Mouse (Mus musculus) embryonic facial prominence, embryonic 13.5 days (tissue): ENCODE results near the gene Sall1. TPM values are rescaled to one million over a fixed set of nuclear protein-coding genes. Genes with fewer than 3 reads are reported as not detected.

Source experiments
- ATAC-seq: fragments of 200-750 bp; cut with Nextera tagmentation; 2 replicates; pipeline ENCODE4 v1.8.0; 2017; ENCODE audit warnings: low read depth; ENCODE audit not compliant: insufficient number of reproducible peaks, insufficient read depth, low FRiP score, low TSS enrichment
- H3K27ac ChIP-seq: fragments of 300-500 bp; sonication (generic); 2 replicates; pipeline ENCODE4 v1.5.1; 2015; ENCODE audit warnings: moderate library complexity, mild to moderate bottlenecking, inconsistent platforms
- H3K27me3 ChIP-seq: fragments of 300-500 bp; sonication (generic); 2 replicates; pipeline ENCODE4 v1.6.1; 2015; ENCODE audit warnings: mild to moderate bottlenecking, inconsistent platforms
- H3K36me3 ChIP-seq: fragments of 300-500 bp; sonication (generic); 2 replicates; pipeline ENCODE4 v1.6.1; 2015; ENCODE audit warnings: mild to moderate bottlenecking, inconsistent platforms
- H3K4me1 ChIP-seq: fragments of 300-500 bp; sonication (generic); 2 replicates; pipeline ENCODE4 v1.6.1; 2015; ENCODE audit warnings: inconsistent platforms
- H3K4me2 ChIP-seq: fragments of 300-500 bp; sonication (generic); 2 replicates; pipeline ENCODE4 v1.6.1; 2015; ENCODE audit warnings: moderate library complexity, mild to moderate bottlenecking, inconsistent platforms
- H3K4me3 ChIP-seq: fragments of 300-500 bp; sonication (generic); 2 replicates; pipeline ENCODE4 v1.5.1; 2015; ENCODE audit warnings: mild to moderate bottlenecking, inconsistent platforms
- H3K9ac ChIP-seq: fragments of 300-500 bp; sonication (generic); 2 replicates; pipeline ENCODE4 v1.6.1; 2015; ENCODE audit warnings: mild to moderate bottlenecking, inconsistent platforms
- H3K9me3 ChIP-seq: fragments of 300-500 bp; sonication (generic); 2 replicates; pipeline ENCODE4 v1.6.1; 2016; ENCODE audit warnings: inconsistent platforms
- WGBS: fragments of 180-500 bp; shearing (Covaris S2); methylation state at CpG from one replicate; pipeline ENCODE4 v1.1.7; 2015; ENCODE audit warnings: mixed read lengths; 5-methylcytosine and 5-hydroxymethylcytosine counted together
- polyA plus RNA-seq: library from polyadenylated mRNA; unstranded; fragments of >200 nt; fragmentation: Nextera tagmentation; extraction: Ambion mirVana; gene quantifications from 2 replicates; pipeline ENCODE4 v1.2.1, GENCODE M21; 2015

Gene Sall1
- polyA plus RNA-seq, 1 experiment from 2014 or later = 0.84 TPM

DNA sequence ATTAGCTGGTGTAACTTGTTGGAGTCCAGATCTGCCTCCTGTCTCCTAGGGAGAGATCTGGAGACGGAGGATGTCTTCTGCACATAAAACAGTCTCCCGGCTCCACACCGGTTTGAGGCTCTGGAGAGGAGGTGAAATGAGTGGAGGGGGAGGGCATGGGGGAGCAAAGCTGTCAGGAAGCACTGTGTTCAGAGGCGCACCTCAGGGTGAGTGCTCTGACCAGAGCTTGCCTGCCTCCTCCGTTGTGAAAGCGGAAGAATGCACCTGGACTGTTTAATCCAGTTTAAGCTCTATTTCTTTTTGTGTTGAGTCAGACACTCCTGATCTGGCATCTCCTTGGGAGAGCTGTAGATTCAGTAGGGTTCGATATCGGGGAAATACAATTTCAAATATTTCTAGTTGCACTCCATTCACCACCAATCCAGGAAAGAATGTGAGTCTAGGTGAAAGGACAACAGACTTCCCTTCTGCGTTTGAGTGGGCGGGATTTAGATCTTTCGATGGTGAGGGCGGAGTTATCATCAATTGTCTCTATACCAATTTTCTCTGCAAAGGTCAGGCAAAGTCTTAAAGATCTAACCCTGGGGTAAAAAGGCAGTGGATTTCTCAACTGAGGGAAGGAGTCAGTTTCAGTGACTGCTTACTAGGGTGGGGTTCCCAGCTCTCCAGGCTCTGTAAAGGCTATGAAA lies 31.8 kb downstream of the Sall1 start:
- Histone ChIP-seq H3K9me3 (no peaks in the 10 kb centered on the region), H3K4me2 (0 out of 2 replicates have a peak overlapping the region, but pooled peaks have one; percentile 5), H3K9ac (no peak overlapping the region), H3K36me3 (no peaks in the 10 kb centered on the region), H3K4me3 (no peak overlapping the region), H3K27ac (no peak overlapping the region), H3K27me3 (peaks cover 34% of the 10 kb centered on the region), H3K4me1 (peaks cover 2% of the 10 kb centered on the region)
- ATAC-seq = no peak
- WGBS = 28% methylated on average over 12 of the region's 12 CpGs

GRCm38 (mm10) chr8:89008784-89009183 lies 35.2 kb downstream of the Sall1 start:
- no peak overlapping the region for H3K4me2 ChIP-seq
- H3K27ac ChIP-seq = no peak overlapping the region

DNA sequence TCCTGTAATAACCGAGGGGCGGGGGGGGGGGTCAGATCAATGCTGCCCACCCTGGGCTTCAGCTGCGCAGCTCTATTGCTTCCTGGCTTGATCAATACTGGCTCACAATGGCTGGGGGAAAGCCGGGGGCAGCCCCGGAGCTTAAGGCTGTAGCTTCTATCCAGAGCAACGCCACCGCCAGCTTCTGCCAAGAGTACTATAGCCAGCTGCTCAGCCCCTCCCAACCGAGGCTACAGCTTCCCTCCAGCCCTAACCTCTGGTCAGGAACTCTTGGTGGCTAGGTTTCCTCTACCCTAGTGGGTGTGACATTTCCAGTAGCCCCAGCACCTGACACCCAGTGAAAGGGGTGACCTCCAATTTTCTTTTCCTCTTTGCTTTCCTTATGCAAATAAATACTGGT lies 36.8 kb downstream of the Sall1 start:
- Histone ChIP-seq H3K27me3 (peaks cover 76% of the 10 kb centered on the region), H3K4me2 (peak overlapping the region; percentile 92), H3K9ac (no peak overlapping the region), H3K27ac (no peak overlapping the region), H3K4me1 (peaks cover 12% of the 10 kb centered on the region), H3K4me3 (peak overlapping the region; percentile 46; the same call in 1 of the 2 replicates), H3K36me3 (no peaks in the 10 kb centered on the region), H3K9me3 (no peaks in the 10 kb centered on the region)
- no peak for ATAC-seq
- WGBS = under 1% methylated on average over 8 of the region's 8 CpGs

More at GRCm38 (mm10) chr8:89008784-89009183, 35.2 kb downstream of the Sall1 start:
- Histone ChIP-seq H3K36me3 (no peaks in the 10 kb centered on the region), H3K4me1 (peaks cover 12% of the 10 kb centered on the region), H3K4me3 (no peak overlapping the region), H3K27me3 (peaks cover 68% of the 10 kb centered on the region), H3K9me3 (no peaks in the 10 kb centered on the region), H3K9ac (no peak overlapping the region)
- no peak for ATAC-seq
- 38% methylated on average over 5 of the region's 7 CpGs for WGBS

GRCm38 (mm10) chr8:89006426-89006825 lies 37.5 kb downstream of the Sall1 start:
- no peak for ATAC-seq
- peaks cover 12% of the 10 kb centered on the region for H3K4me1 ChIP-seq
- peak overlapping the region; percentile 62 for H3K9ac ChIP-seq
- no peaks in the 10 kb centered on the region for H3K36me3 ChIP-seq
- peak overlapping the region; percentile 92 for H3K4me2 ChIP-seq
- WGBS = under 1% methylated on average over 34 of the region's 34 CpGs
- H3K4me3 ChIP-seq = peak overlapping the region; percentile 46
- no peaks in the 10 kb centered on the region for H3K9me3 ChIP-seq
- peaks cover 73% of the 10 kb centered on the region for H3K27me3 ChIP-seq
- no peak overlapping the region for H3K27ac ChIP-seq

DNA sequence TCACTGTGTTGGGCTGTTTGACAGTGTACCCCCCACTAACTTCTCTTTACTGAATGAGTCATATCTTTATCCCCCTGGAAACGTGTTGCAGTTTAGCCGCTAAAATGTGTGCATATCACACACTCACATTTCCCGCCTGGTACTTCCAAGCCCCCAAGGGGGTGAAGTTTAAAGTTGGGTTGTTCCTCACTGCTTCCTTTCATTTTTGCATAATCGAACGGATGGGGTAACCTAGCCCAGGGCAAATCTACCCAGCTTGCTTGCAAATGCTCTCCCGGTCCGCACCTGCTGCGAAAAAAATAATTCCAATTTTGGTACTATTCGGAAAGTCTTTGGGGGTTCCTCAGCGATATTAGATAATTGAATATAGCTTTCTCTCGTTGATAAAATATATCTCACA lies 38.2 kb downstream of the Sall1 start:
- Histone ChIP-seq H3K27ac (no peak overlapping the region), H3K4me3 (peak overlapping the region; percentile 46), H3K4me1 (peaks cover 12% of the 10 kb centered on the region), H3K27me3 (peaks cover 71% of the 10 kb centered on the region), H3K9me3 (no peaks in the 10 kb centered on the region), H3K4me2 (peak overlapping the region; percentile 92), H3K36me3 (no peaks in the 10 kb centered on the region), H3K9ac (no peak overlapping the region)
- WGBS = 35% methylated on average over 11 of the region's 11 CpGs
- ATAC-seq = no peak

- H3K4me3 ChIP-seq = no peak overlapping the region
- no peaks in the 10 kb centered on the region for H3K9me3 ChIP-seq
- no peak overlapping the region for H3K9ac ChIP-seq
- ATAC-seq = no peak
- H3K4me1 ChIP-seq = peaks cover 12% of the 10 kb centered on the region
- H3K36me3 ChIP-seq = no peaks in the 10 kb centered on the region
- H3K4me2 ChIP-seq = no peak overlapping the region
- WGBS = 37% methylated on average over 2 of the region's 2 CpGs
- peaks cover 76% of the 10 kb centered on the region for H3K27me3 ChIP-seq
- H3K27ac ChIP-seq = no peak overlapping the region
Observed at GRCm38 (mm10) chr8:89004041-89004440, 39.9 kb downstream of the Sall1 start.

- WGBS = 13% methylated on average over 8 of the region's 8 CpGs
- Histone ChIP-seq H3K9me3 (no peaks in the 10 kb centered on the region), H3K4me2 (no peak overlapping the region), H3K4me1 (peaks cover 12% of the 10 kb centered on the region), H3K9ac (no peak overlapping the region), H3K27ac (no peak overlapping the region), H3K4me3 (no peak overlapping the region), H3K36me3 (no peaks in the 10 kb centered on the region), H3K27me3 (peaks cover 71% of the 10 kb centered on the region)
- no peak for ATAC-seq
Observed at GRCm38 (mm10) chr8:89003336-89003896, 40.5 kb downstream of the Sall1 start.

- Histone ChIP-seq H3K4me1 (peaks cover 10% of the 10 kb centered on the region), H3K4me2 (no peak overlapping the region), H3K9me3 (no peaks in the 10 kb centered on the region), H3K27me3 (peaks cover 62% of the 10 kb centered on the region), H3K36me3 (no peaks in the 10 kb centered on the region), H3K4me3 (no peak overlapping the region), H3K27ac (no peak overlapping the region), H3K9ac (no peak overlapping the region)
- WGBS = 55% methylated on average over 2 of the region's 2 CpGs
- no peak for ATAC-seq
Observed at GRCm38 (mm10) chr8:89002128-89002527, 41.8 kb downstream of the Sall1 start.

GRCm38 (mm10) chr8:88997276-88997675 lies 46.7 kb downstream of the Sall1 start:
- Histone ChIP-seq H3K27me3 (peaks cover 16% of the 10 kb centered on the region), H3K36me3 (no peaks in the 10 kb centered on the region), H3K9me3 (no peaks in the 10 kb centered on the region), H3K27ac (no peak overlapping the region), H3K9ac (no peak overlapping the region), H3K4me2 (no peak overlapping the region), H3K4me3 (no peak overlapping the region), H3K4me1 (no peaks in the 10 kb centered on the region)
- no peak for ATAC-seq
- WGBS = 88% methylated on average over 2 of the region's 2 CpGs

DNA sequence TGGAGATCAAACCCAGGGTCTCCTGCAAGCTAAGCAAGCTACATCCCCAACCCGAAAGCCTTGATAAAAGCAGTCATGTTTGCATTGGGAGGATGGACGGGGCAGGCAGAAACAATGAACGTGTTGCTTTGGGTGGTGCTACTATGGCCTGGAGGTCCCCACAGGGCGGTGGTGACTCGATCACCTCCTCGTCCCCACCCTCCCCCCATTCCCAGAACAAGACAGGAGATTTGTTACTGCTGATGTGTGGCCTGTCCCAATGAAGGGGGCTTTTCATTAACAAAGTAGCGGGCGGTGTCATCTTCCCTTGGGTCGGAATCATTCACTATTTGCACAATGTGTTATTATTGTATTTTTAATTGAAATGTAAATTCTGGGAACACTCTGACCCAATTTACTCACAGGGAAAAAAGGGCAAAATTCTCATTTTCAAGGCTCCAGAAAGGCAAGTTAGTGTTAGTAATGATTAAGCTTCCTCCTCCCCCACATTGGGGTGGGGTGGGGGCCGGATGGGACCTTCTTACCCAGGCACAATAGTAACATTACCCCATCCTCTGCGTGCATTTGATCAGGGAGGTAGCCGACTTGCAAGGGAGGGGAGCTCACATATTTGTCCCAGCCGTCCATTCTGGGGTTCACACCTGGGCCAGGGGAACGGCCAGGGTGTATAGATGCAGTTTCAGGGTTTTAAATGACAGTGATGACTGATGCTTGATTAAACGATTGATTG lies 52.0 kb downstream of the Sall1 start:
- H3K4me2 ChIP-seq = no peak overlapping the region
- no peak for ATAC-seq
- no peak overlapping the region for H3K9ac ChIP-seq
- H3K4me1 ChIP-seq = no peaks in the 10 kb centered on the region
- no peak overlapping the region for H3K27ac ChIP-seq
- H3K36me3 ChIP-seq = no peaks in the 10 kb centered on the region
- WGBS = 50% methylated on average over 15 of the region's 15 CpGs
- H3K27me3 ChIP-seq = no peaks in the 10 kb centered on the region
- H3K9me3 ChIP-seq = no peaks in the 10 kb centered on the region
- no peak overlapping the region for H3K4me3 ChIP-seq

GRCm38 (mm10) chr8:88991176-88991575 lies 52.8 kb downstream of the Sall1 start:
- no peaks in the 10 kb centered on the region for H3K36me3 ChIP-seq
- ATAC-seq = no peak

DNA sequence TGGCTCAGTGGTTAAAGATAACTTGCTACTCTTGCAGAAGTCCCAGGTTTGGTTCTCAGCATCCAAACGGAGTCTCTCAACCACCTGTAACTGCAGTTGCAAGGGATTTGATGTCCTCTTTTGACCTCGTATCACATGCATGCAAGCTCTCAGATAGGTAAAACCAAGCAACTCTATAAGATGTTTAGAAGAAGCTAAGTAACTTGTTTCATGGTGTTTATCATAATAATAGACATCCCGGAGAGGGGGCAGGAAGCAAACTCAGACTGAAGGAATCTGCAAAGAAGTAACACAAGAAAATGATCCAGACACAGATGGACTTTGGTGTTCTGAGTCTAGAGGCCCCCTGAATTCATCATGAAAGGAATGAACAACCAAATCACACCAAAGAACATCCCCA lies 55.0 kb downstream of the Sall1 start:
- ATAC-seq = no peak

More at GRCm38 (mm10) chr8:88991176-88991575, 52.8 kb downstream of the Sall1 start:
- Histone ChIP-seq H3K4me3 (no peak overlapping the region), H3K27me3 (no peaks in the 10 kb centered on the region), H3K9ac (no peak overlapping the region), H3K4me1 (no peaks in the 10 kb centered on the region), H3K9me3 (no peaks in the 10 kb centered on the region), H3K27ac (no peak overlapping the region), H3K4me2 (no peak overlapping the region)
- 67% methylated on average over 5 of the region's 5 CpGs for WGBS

More for the DNA sequence above, 55.0 kb downstream of the Sall1 start:
- no peak overlapping the region for H3K9ac ChIP-seq
- no peaks in the 10 kb centered on the region for H3K27me3 ChIP-seq
- H3K4me2 ChIP-seq = no peak overlapping the region
- no peaks in the 10 kb centered on the region for H3K36me3 ChIP-seq
- no peaks in the 10 kb centered on the region for H3K9me3 ChIP-seq
- 82% methylated on average over 3 of the region's 3 CpGs for WGBS
- H3K4me1 ChIP-seq = no peaks in the 10 kb centered on the region
- no peak overlapping the region for H3K27ac ChIP-seq
- H3K4me3 ChIP-seq = no peak overlapping the region
